Mouse (Mus musculus) ES-Bruce4 (cell line): Measurements from ENCODE around the gene Dazap2.

Experiments used
- EP300 ChIP-seq: IDR thresholded peaks from 2 replicates; pipeline ENCODE4 v1.6.1; 2011; ENCODE audit warnings: low read depth, low read length; ENCODE audit not compliant: insufficient read depth
- POLR2A ChIP-seq: IDR thresholded peaks from one replicate; pipeline ENCODE4 v1.8.1; 2011; ENCODE audit warnings: low read length; ENCODE audit not compliant: insufficient read depth

DNA sequence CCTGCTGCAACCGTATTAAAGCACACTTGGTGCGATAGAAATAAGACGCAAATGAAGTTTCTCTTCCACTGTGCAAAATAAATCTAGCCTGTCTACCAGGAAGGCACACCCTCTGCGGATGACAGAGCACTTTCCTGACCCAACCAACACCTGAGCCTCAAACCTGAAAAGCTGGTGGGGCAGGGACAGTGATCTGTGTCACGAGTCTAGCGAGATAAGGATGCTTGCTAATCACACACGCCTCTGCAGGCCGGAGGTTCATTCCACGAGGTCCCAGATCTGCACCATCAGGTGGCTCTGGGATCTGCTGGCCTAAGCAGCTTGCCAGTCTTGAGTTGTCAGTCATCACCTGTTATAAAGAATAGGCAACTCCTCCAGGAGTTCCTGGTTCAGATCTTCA lies 36.5 kb downstream of the Dazap2 start:
- TF ChIP-seq POLR2A (no peak), EP300 (no peak)
